ENCODE assay signal across 17 mouse cellular contexts in genomic region chr5:140368926-140369325, GRCm38 (mm10).
"Had no signal": no experiment of that assay in that cellular context is flagged by ENCODE, and none has a peak within 500 bp of the region (broad histone marks: within the 10 kb centered on the region; RNA-seq: fewer than 3 reads in every experiment).

No protein-coding gene starts in this region.

- H3K4me2 ChIP-seq: hindbrain, embryonic 14.5 days; intestine, embryonic 15.5 days; limb, embryonic 15.5 days; lung, embryonic 14.5 days; neural tube, embryonic 13.5 days; stomach, embryonic 15.5 days had no signal

- H3K9me3 ChIP-seq: intestine, embryonic 15.5 days; limb, embryonic 15.5 days; midbrain, embryonic 10.5 days; neural tube, embryonic 13.5 days; stomach, embryonic 15.5 days had no signal

- H3K27me3 ChIP-seq: intestine, embryonic 15.5 days; limb, embryonic 15.5 days; neural tube, embryonic 13.5 days; stomach, embryonic 15.5 days had no signal

- ATAC-seq: intestine, embryonic 15.5 days had no signal

- H3K27ac ChIP-seq: hindbrain, embryonic 14.5 days; intestine, embryonic 15.5 days; limb, embryonic 15.5 days; midbrain, embryonic 10.5 days; neural tube, embryonic 13.5 days; stomach, embryonic 15.5 days had no signal

- DNase-seq: kidney, adult 9 months; kidney, postnatal 25 days; layer of hippocampus, adult 9-11 months; layer of hippocampus, postnatal 36 days; lung, embryonic 14.5 days; lung, postnatal 10 days; lung, postnatal 4 days; midbrain, embryonic 14.5 days; retina, postnatal 1 day; thymus, adult 2 months; thymus, postnatal 36 days had no signal

- H3K4me3 ChIP-seq: intestine, embryonic 15.5 days; limb, embryonic 15.5 days; midbrain, embryonic 10.5 days; neural tube, embryonic 13.5 days; stomach, embryonic 15.5 days had no signal

- H3K9ac ChIP-seq: hindbrain, embryonic 14.5 days; intestine, embryonic 15.5 days; limb, embryonic 15.5 days; lung, embryonic 14.5 days; neural tube, embryonic 13.5 days; stomach, embryonic 15.5 days had no signal

- H3K36me3 ChIP-seq: limb, embryonic 15.5 days; neural tube, embryonic 13.5 days; stomach, embryonic 15.5 days had no signal
